Mouse (Mus musculus): ENCODE measurements around the gene Pias3.

Pias3 gene

GRCm38 (mm10) chr3:96696198-96696765 is at the start of gene Pias3:
Gene Pias3 (plus strand): TSS chr3:96696384.
- CTCF ChIA-PET = interaction anchor here (0.6 to 1.0 kb wide), 2 partner anchors 9 to 703 kb away, joined by 3 read pairs; no protein-coding TSS in a partner anchor

- CTCF ChIA-PET = interaction anchor here (0.6 kb wide), 1 partner anchor 686 kb away, joined by 3 read pairs; no protein-coding TSS in a partner anchor
These were observed 48.8 kb upstream of the Pias3 start for GRCm38 (mm10) chr3:96647365-96647764.

- CTCF ChIA-PET = interaction anchor here (0.7 kb wide), 1 partner anchor 16 kb away, joined by 3 read pairs; no protein-coding TSS in a partner anchor
These were observed 35.3 kb upstream of the Pias3 start for GRCm38 (mm10) chr3:96660901-96661300.

GRCm38 (mm10) chr3:96662731-96663316 is 33.4 kb upstream of the Pias3 start:
- CTCF ChIA-PET = interaction anchor here (0.8 kb wide), 1 partner anchor 33 kb away, joined by 3 read pairs; the partner anchor contains the start of gene Rbm8a

GRCm38 (mm10) chr3:96663432-96664239 is 32.5 kb upstream of the Pias3 start:
- CTCF ChIA-PET = interaction anchor here (0.8 kb wide), 1 partner anchor 34 kb away, joined by 3 read pairs; the partner anchor contains the start of gene Rbm8a

- CTCF ChIA-PET = interaction anchor here (0.6 to 0.7 kb wide), 2 partner anchors 11 to 61 kb away, joined by 4 to 6 read pairs; partner anchors contain the start of genes Polr3c and Rnf115
These were observed 30.3 kb upstream of the Pias3 start for GRCm38 (mm10) chr3:96665732-96666363.

GRCm38 (mm10) chr3:96666916-96667315 is 29.3 kb upstream of the Pias3 start:
- CTCF ChIA-PET = no interaction called here

GRCm38 (mm10) chr3:96667316-96667715 is 28.9 kb upstream of the Pias3 start:
- CTCF ChIA-PET = interaction anchor here (0.7 kb wide), 1 partner anchor 32 kb away, joined by 4 read pairs; no protein-coding TSS in a partner anchor

GRCm38 (mm10) chr3:96668424-96669067 is 27.6 kb upstream of the Pias3 start:
- CTCF ChIA-PET = no interaction called here

GRCm38 (mm10) chr3:96669727-96670468 is 26.3 kb upstream of the Pias3 start, which contains the start of gene Ankrd35:
Gene Ankrd35 (plus strand): TSS chr3:96670131.
- CTCF ChIA-PET = interaction anchor here (0.6 kb wide), 1 partner anchor 1990 kb away, joined by 3 read pairs; no protein-coding TSS in a partner anchor

- CTCF ChIA-PET = interaction anchor here (0.7 kb wide), 1 partner anchor 1496 kb away, joined by 3 read pairs; no protein-coding TSS in a partner anchor
These were observed 24.7 kb upstream of the Pias3 start for GRCm38 (mm10) chr3:96671519-96671918.

GRCm38 (mm10) chr3:96673514-96673913 is 22.7 kb upstream of the Pias3 start:
- CTCF ChIA-PET = no interaction called here

GRCm38 (mm10) chr3:96674442-96674841 is 21.7 kb upstream of the Pias3 start:
- CTCF ChIA-PET = no interaction called here

GRCm38 (mm10) chr3:96675171-96675570 is 21.0 kb upstream of the Pias3 start:
- CTCF ChIA-PET = interaction anchor here (0.8 kb wide), 1 partner anchor 1018 kb away, joined by 5 read pairs; no protein-coding TSS in a partner anchor

- CTCF ChIA-PET = no interaction called here
These were observed 20.5 kb upstream of the Pias3 start for GRCm38 (mm10) chr3:96675690-96676089.

- CTCF ChIA-PET = interaction anchor here (0.6 kb wide), 1 partner anchor 147 kb away, joined by 3 read pairs; no protein-coding TSS in a partner anchor
These were observed 17.7 kb upstream of the Pias3 start for GRCm38 (mm10) chr3:96678456-96678855.

- CTCF ChIA-PET = no interaction called here
These were observed 17.0 kb upstream of the Pias3 start for GRCm38 (mm10) chr3:96679159-96679674.

GRCm38 (mm10) chr3:96680269-96680956 is 15.8 kb upstream of the Pias3 start:
- CTCF ChIA-PET = interaction anchor here (0.6 kb wide), 1 partner anchor 590 kb away, joined by 3 read pairs; no protein-coding TSS in a partner anchor

- CTCF ChIA-PET = no interaction called here
These were observed 12.7 kb upstream of the Pias3 start for GRCm38 (mm10) chr3:96683496-96683895.
